Mouse (Mus musculus) heart, postnatal 0 days (tissue): ENCODE results near the gene Retreg1.

ENCODE experiments used
- CTCF ChIP-seq: IDR thresholded peaks from 2 replicates; pipeline ENCODE4 v1.5.1; 2016; ENCODE audit warnings: antibody characterized with exemption, control low read depth, low read depth
- EP300 ChIP-seq: IDR thresholded peaks from 2 replicates; pipeline ENCODE4 v1.6.1; 2016; ENCODE audit warnings: antibody characterized with exemption, low read depth

GRCm38 (mm10) chr15:25910924-25911323, 67.9 kb downstream of the Retreg1 start:
- TF ChIP-seq EP300 (no peak), CTCF (no peak)
